Mouse (Mus musculus) hindbrain, postnatal 0 days (tissue): ENCODE results near the gene Mageb3. TPM values are rescaled to one million over a fixed set of nuclear protein-coding genes. Genes with fewer than 3 reads are reported as not detected.
"Not testable (repeated sequence)": the region's sequence is repeated elsewhere in the genome, so short reads cannot be mapped to it uniquely, and the experiment has no call there.

Experiments
- ATAC-seq: fragments of 200-750 bp; cut with Nextera tagmentation; 2 replicates; pipeline ENCODE4 v1.8.0; 2017; ENCODE audit warnings: mild to moderate bottlenecking, moderate TSS enrichment, moderate library complexity
- DNase-seq: peaks from one replicate; pipeline ENCODE4 v3.0.0-alpha.2; 2015; ENCODE audit warnings: low spot score
- H3K27ac ChIP-seq: fragments of 300-500 bp; sonication (generic); 2 replicates; pipeline ENCODE4 v1.5.1; 2014; ENCODE audit warnings: mild to moderate bottlenecking
- H3K27me3 ChIP-seq: fragments of 300-500 bp; sonication (generic); 2 replicates; pipeline ENCODE4 v1.6.1; 2014; ENCODE audit warnings: low read length, mixed read lengths; ENCODE audit not compliant: insufficient read depth
- H3K36me3 ChIP-seq: fragments of 300-500 bp; sonication (generic); 2 replicates; pipeline ENCODE4 v1.6.1; 2014; ENCODE audit warnings: low read length, mixed read lengths; ENCODE audit not compliant: insufficient read depth
- H3K4me1 ChIP-seq: fragments of 300-500 bp; sonication (generic); 2 replicates; pipeline ENCODE4 v1.6.1; 2014; ENCODE audit warnings: antibody characterized with exemption, low read length, mixed read lengths; ENCODE audit not compliant: insufficient read depth
- H3K4me2 ChIP-seq: fragments of 300-500 bp; sonication (generic); 2 replicates; pipeline ENCODE4 v1.6.1; 2014; ENCODE audit warnings: low read depth, mild to moderate bottlenecking, low read length, moderate library complexity, mixed read lengths
- H3K4me3 ChIP-seq: fragments of 300-500 bp; sonication (generic); 2 replicates; pipeline ENCODE4 v1.5.1; 2014; ENCODE audit warnings: low read length
- H3K9ac ChIP-seq: fragments of 300-500 bp; sonication (generic); replicated peaks from 2 replicates; pipeline ENCODE4 v1.6.1; 2014; ENCODE audit warnings: mild to moderate bottlenecking, low read length, moderate library complexity, mixed read lengths
- H3K9me3 ChIP-seq: fragments of 300-500 bp; sonication (generic); 2 replicates; pipeline ENCODE4 v1.6.1; 2016; ENCODE audit warnings: low read length, mixed read lengths
- CTCF ChIP-seq: IDR thresholded peaks from 2 replicates; pipeline ENCODE4 v1.5.1; 2016; ENCODE audit warnings: antibody characterized with exemption, control low read depth, low read depth
- WGBS: fragments of 180-500 bp; shearing (Covaris S2); extraction: QIAGEN DNeasy Blood & Tissue Kit; methylation state at CpG from one replicate; pipeline ENCODE4 v1.1.7; 2014; 5-methylcytosine and 5-hydroxymethylcytosine counted together
- polyA plus RNA-seq: library from polyadenylated mRNA; unstranded; fragments of >200 nt; fragmentation: Nextera tagmentation; extraction: Ambion mirVana; gene quantifications from 2 replicates; pipeline ENCODE4 v1.2.1, GENCODE M21; 2015
- total RNA-seq: library from RNA; depleted of rRNA; stranded (reverse); fragments of >200 nt; gene quantifications from 2 replicates; pipeline ENCODE4 v1.2.3, GENCODE M21; 2014; rRNA removed

Gene Mageb3
- total RNA-seq (0.05 and 0.61 TPM in 2 replicates), polyA plus RNA-seq (0.10 and 0.15 TPM in 2 replicates)

DNA sequence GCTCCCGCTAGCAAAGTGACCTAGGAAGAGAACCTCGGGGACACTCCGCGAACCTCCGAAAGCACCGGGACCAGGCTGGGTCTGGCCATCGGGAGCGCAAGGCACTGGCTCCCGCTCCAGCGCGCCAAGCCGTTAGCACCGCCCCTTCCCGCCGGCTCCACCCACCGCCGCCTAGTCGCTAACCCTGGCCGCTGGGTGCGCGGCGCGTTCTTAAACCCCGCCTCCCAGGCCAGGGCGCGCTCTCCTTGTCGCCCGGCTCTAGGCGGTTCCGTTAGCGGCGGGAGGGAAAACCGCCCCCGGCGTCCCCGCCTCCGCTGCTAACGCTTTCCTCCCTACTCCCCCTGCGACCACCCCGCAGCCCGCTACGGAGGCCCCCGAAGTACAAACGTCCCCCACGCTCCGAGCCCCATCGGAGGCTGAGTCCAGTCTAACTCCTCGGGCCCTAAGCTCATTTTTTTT is at the start of gene Mageb3, which contains the start of gene Ctdspl2:
Gene Mageb3 (minus strand): TSS at position 328 of the 459 bp plus-strand sequence.
Gene Ctdspl2 (plus strand): TSS at position 237 of the 459 bp plus-strand sequence.
- no peaks in the 10 kb centered on the region for H3K36me3 ChIP-seq
- H3K4me2 ChIP-seq, result peak within 1 kb of the TSS; percentile 81
- H3K4me1 ChIP-seq, result 0 out of 2 replicates have a peak, but pooled peaks cover 6% of the 10 kb centered on the region
- ATAC-seq (peak; percentile 98), DNase-seq (peak; percentile 97)
- 0 out of 2 replicates have a peak, but pooled peaks have one; percentile 9 for TF ChIP-seq CTCF
- WGBS, result under 1% methylated on average over 48 of the region's 48 CpGs
- H3K9me3 ChIP-seq, result no peaks in the 10 kb centered on the region
- peak within 1 kb of the TSS; percentile 93 for H3K4me3 ChIP-seq
- peak within 1 kb of the TSS; percentile 85 for H3K9ac ChIP-seq
- H3K27ac ChIP-seq, result peak within 1 kb of the TSS; percentile 91
- no peaks in the 10 kb centered on the region for H3K27me3 ChIP-seq

DNA sequence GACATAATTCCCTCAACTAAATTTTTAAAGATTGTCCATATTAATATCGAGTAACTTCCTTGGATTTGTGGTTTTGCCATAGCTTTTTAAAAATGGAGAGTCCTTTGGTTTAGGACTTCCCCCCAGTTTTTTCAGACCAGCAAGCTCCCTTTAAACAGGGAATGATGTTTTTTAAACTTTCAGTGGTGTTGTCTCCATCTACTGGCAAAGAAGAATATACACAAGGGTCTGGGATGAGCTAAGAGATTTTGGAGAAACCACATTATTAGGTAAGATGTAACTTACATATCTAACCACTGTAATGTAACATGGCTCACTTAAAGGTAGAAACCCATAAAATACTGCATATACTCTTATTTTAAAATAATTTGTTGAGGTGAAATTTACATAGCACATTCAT is 39.8 kb upstream of the Mageb3 start:
- no peaks in the 10 kb centered on the region for H3K9me3 ChIP-seq
- ATAC-seq (no peak), DNase-seq (peak; percentile 45)
- TF ChIP-seq CTCF, result peak; percentile 53
- no peaks in the 10 kb centered on the region for H3K27me3 ChIP-seq
- no peak overlapping the region for H3K4me3 ChIP-seq
- H3K4me2 ChIP-seq, result no peak overlapping the region
- no peaks in the 10 kb centered on the region for H3K4me1 ChIP-seq
- no peaks in the 10 kb centered on the region for H3K36me3 ChIP-seq
- no peak overlapping the region for H3K27ac ChIP-seq
- 96% methylated on average over 1 of the region's 1 CpGs for WGBS
- H3K9ac ChIP-seq, result no peak overlapping the region

DNA sequence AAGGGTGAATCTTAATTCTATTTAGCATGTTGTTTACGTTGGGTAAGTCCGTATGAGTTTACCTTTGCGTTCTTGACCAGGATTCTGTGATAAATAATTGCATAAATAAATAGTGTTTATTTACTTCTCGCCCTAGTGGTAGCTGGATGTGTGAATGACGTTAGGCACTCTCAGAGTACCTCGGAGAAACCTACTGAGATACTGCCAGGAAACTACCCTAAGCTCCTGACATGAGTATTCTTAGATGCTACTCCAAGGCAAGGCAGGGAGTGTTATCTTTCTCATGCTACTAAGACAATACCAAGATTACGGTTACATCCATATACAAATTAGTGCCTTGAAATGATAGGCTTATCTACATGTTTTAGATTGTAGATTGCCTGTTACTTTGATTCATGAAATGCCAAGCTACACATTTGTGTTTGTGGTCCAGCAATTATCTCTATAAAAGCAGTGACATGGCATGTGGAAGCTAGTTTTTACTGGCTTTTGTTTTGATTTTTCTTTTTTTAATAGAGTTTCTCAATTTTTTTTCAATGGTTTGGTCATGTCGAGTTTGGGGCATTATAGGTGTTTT is 1.4 kb upstream of the Mageb3 start:
- peak overlapping the region; percentile 85 for H3K9ac ChIP-seq
- H3K27ac ChIP-seq, result peak overlapping the region; percentile 91

GRCm38 (mm10) chr2:121956224-121957018 is 529 bp upstream of the Mageb3 start:
- Histone ChIP-seq H3K4me3 (peak overlapping the region; percentile 93), H3K9ac (peak overlapping the region; percentile 85), H3K36me3 (no peaks in the 10 kb centered on the region), H3K27ac (peak overlapping the region; percentile 91), H3K9me3 (no peaks in the 10 kb centered on the region), H3K4me1 (0 out of 2 replicates have a peak, but pooled peaks cover 6% of the 10 kb centered on the region), H3K4me2 (peak overlapping the region; percentile 81), H3K27me3 (no peaks in the 10 kb centered on the region)
- DNase-seq (peak; percentile 96), ATAC-seq (peak; percentile 95)
- under 1% methylated on average over 47 of the region's 47 CpGs for WGBS
- no peak for TF ChIP-seq CTCF

More for the DNA sequence above, 1.4 kb upstream of the Mageb3 start:
- Histone ChIP-seq H3K27me3 (no peaks in the 10 kb centered on the region), H3K36me3 (no peaks in the 10 kb centered on the region), H3K4me1 (0 out of 2 replicates have a peak, but pooled peaks cover 6% of the 10 kb centered on the region), H3K4me3 (peak overlapping the region; percentile 93), H3K9me3 (no peaks in the 10 kb centered on the region), H3K4me2 (peak overlapping the region; percentile 81)
- no peak for TF ChIP-seq CTCF
- ATAC-seq (no peak), DNase-seq (no peak)
- WGBS, result 12% methylated on average over 8 of the region's 8 CpGs

GRCm38 (mm10) chr2:121954971-121955656 is 778 bp downstream of the Mageb3 start:
- Histone ChIP-seq H3K4me3 (peak overlapping the region; percentile 93), H3K36me3 (no peaks in the 10 kb centered on the region), H3K4me1 (0 out of 2 replicates have a peak, but pooled peaks cover 6% of the 10 kb centered on the region), H3K27ac (peak overlapping the region; percentile 91), H3K9ac (peak overlapping the region; percentile 85), H3K9me3 (no peaks in the 10 kb centered on the region), H3K4me2 (peak overlapping the region; percentile 81), H3K27me3 (no peaks in the 10 kb centered on the region)
- no peak for TF ChIP-seq CTCF
- ATAC-seq (no peak), DNase-seq (peak; percentile 6)
- 19% methylated on average over 10 of the region's 10 CpGs for WGBS

DNA sequence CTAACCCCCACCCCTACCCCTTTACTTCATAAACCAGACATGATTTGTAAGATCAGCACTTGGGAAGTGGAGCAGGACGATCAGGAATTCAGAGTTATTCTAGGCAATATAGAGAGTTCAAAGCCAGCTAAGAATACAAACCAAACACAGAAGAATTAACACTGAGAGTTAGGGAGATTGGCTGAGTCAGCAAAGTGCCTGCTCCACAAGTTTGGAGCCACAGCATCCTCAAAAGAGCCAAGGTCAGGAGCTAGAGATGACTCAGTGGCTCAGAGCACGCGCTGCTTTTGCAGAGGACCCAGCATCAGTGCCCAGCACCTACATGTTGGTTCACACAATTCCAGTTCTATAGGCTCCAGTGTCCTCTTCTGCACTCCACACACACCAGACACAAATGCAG is 12.5 kb downstream of the Mageb3 start:
- H3K36me3 ChIP-seq, result no peaks in the 10 kb centered on the region
- no peaks in the 10 kb centered on the region for H3K4me1 ChIP-seq
- no peaks in the 10 kb centered on the region for H3K27me3 ChIP-seq
- no peak for DNase-seq
- no peak overlapping the region for H3K9ac ChIP-seq
- H3K4me2 ChIP-seq, result no peak overlapping the region
- 81% methylated on average over 3 of the region's 3 CpGs for WGBS
- no peak overlapping the region for H3K27ac ChIP-seq
- H3K9me3 ChIP-seq, result no peaks in the 10 kb centered on the region
- no peak for TF ChIP-seq CTCF
- no peak for ATAC-seq
- H3K4me3 ChIP-seq, result no peak overlapping the region

GRCm38 (mm10) chr2:121937624-121938023 is 18.3 kb downstream of the Mageb3 start:
- H3K36me3 ChIP-seq, H3K27me3 ChIP-seq, H3K4me3 ChIP-seq, H3K27ac ChIP-seq, ATAC-seq, H3K9me3 ChIP-seq, H3K9ac ChIP-seq, H3K4me2 ChIP-seq, H3K4me1 ChIP-seq, DNase-seq: not testable (repeated sequence)
- WGBS, result 90% methylated on average over 2 of the region's 2 CpGs
